Mouse (Mus musculus) forebrain, embryonic 15.5 days (tissue): ENCODE results near the gene Ildr1. TPM values are rescaled to one million over a fixed set of nuclear protein-coding genes. Genes with fewer than 3 reads are reported as not detected.

Source experiments
- ATAC-seq: fragments of 200-750 bp; cut with Nextera tagmentation; replicated peaks from 2 replicates; pipeline ENCODE4 v1.8.0; 2017; ENCODE audit warnings: mild to moderate bottlenecking, moderate TSS enrichment, moderate library complexity
- H3K27ac ChIP-seq: fragments of 300-500 bp; sonication (generic); replicated peaks from 2 replicates; pipeline ENCODE4 v1.5.1; 2015; ENCODE audit warnings: mild to moderate bottlenecking, inconsistent platforms
- H3K27me3 ChIP-seq: fragments of 300-500 bp; sonication (generic); 2 replicates; pipeline ENCODE4 v1.6.1; 2015; ENCODE audit warnings: inconsistent platforms
- H3K36me3 ChIP-seq: fragments of 300-500 bp; sonication (generic); 2 replicates; pipeline ENCODE4 v1.6.1; 2015; ENCODE audit warnings: mild to moderate bottlenecking, inconsistent platforms
- H3K4me1 ChIP-seq: fragments of 300-500 bp; sonication (generic); 2 replicates; pipeline ENCODE4 v1.6.1; 2015; ENCODE audit warnings: inconsistent platforms
- H3K4me2 ChIP-seq: fragments of 300-500 bp; sonication (generic); replicated peaks from 2 replicates; pipeline ENCODE4 v1.6.1; 2015; ENCODE audit warnings: mild to moderate bottlenecking, inconsistent platforms
- H3K4me3 ChIP-seq: fragments of 300-500 bp; sonication (generic); 2 replicates; pipeline ENCODE4 v1.5.1; 2015; ENCODE audit warnings: mild to moderate bottlenecking, inconsistent platforms
- H3K9ac ChIP-seq: fragments of 300-500 bp; sonication (generic); replicated peaks from 2 replicates; pipeline ENCODE4 v1.6.1; 2015; ENCODE audit warnings: mild to moderate bottlenecking, inconsistent platforms
- H3K9me3 ChIP-seq: fragments of 300-500 bp; sonication (generic); 2 replicates; pipeline ENCODE4 v1.6.1; 2016; ENCODE audit warnings: inconsistent platforms
- WGBS: fragments of 180-500 bp; shearing (Covaris S2); methylation state at CpG from one replicate; pipeline ENCODE4 v1.1.7; 2015; ENCODE audit warnings: mixed read lengths; 5-methylcytosine and 5-hydroxymethylcytosine counted together
- polyA plus RNA-seq: library from polyadenylated mRNA; unstranded; fragments of >200 nt; fragmentation: Nextera tagmentation; extraction: Ambion mirVana; gene quantifications from 2 replicates; pipeline ENCODE4 v1.2.1, GENCODE M21; 2015

The Ildr1 gene
- polyA plus RNA-seq, 1 experiment from 2014 or later: 0.17 TPM

DNA sequence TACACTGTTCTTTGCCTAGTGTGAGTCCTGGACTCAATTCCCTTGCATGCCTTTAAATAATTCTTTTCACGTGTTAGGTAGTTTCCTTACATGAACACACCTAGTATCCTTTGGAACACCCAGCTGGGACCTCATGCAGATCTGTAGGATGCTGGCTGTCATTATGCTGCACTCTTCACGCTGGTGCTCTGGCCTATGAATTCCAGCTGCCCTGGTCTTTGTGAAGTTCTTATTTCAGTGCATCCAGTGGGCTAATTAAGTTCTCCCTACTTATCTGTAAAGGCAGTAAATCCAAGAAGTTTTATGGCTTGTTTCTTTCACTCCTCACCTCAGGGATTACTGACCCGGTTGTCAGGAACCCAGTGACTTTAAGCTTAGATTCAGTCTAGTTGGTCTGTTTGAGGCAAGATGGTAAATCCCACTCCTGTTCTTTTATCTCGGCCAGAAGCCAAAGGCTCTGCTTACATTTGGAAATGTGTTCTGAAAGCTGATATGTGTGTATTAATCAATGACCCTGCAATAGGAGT, 45.7 kb downstream of the Ildr1 start:
- H3K4me2 ChIP-seq: no peak overlapping the region
- H3K27ac ChIP-seq: no peak overlapping the region
- no peak overlapping the region for H3K9ac ChIP-seq
- no peaks in the 10 kb centered on the region for H3K4me1 ChIP-seq
- no peaks in the 10 kb centered on the region for H3K9me3 ChIP-seq
- no peaks in the 10 kb centered on the region for H3K27me3 ChIP-seq
- H3K36me3 ChIP-seq: no peaks in the 10 kb centered on the region
- no peak for ATAC-seq
- no peak overlapping the region for H3K4me3 ChIP-seq
- WGBS: 34% methylated on average over 4 of the region's 4 CpGs

DNA sequence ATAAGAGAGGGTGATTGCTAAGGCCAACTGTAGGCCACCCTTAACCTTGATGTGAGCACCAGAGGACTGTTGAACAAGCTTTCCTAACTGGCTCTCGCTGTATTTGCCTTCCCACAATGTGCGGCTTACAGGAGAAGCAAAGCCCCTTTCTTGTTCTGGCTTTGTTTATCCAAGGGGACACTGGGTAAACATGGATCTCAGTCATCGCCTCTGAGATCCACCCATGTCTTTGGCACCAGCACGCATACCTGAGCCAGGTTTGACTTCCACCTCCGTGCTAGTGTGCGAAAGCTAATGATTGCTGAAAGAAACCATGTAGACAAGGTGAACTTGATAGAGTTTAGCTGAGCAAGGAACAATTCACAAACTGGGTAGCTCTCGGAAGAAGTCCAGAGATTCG, 49.8 kb downstream of the Ildr1 start:
- Histone ChIP-seq H3K27ac (no peak overlapping the region), H3K27me3 (no peaks in the 10 kb centered on the region), H3K9ac (no peak overlapping the region), H3K4me2 (no peak overlapping the region), H3K4me1 (no peaks in the 10 kb centered on the region), H3K9me3 (no peaks in the 10 kb centered on the region), H3K36me3 (no peaks in the 10 kb centered on the region), H3K4me3 (no peak overlapping the region)
- WGBS: 95% methylated on average over 8 of the region's 8 CpGs
- no peak for ATAC-seq

DNA sequence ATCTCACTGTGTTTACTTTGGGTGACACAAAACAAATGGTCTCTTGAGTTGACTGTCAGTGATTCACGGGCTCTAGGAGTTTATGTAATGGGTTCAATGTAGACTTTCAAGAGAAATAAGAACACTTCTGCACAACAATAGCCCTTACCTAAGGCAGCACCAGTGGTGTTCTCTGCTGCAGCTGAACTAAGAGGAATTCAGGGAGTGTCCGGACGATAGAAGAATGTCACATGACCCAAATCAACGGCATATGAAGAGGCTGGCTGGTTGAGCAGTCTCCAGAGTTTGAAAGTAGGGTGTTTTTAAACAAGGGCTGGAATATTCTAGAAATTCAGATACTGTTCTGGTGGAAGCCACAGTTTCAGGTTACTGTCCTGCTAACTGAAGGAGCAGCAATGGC, 53.3 kb downstream of the Ildr1 start:
- Histone ChIP-seq H3K4me2 (no peak overlapping the region), H3K36me3 (no peaks in the 10 kb centered on the region), H3K27ac (no peak overlapping the region), H3K27me3 (no peaks in the 10 kb centered on the region), H3K9ac (no peak overlapping the region), H3K9me3 (no peaks in the 10 kb centered on the region), H3K4me3 (no peak overlapping the region), H3K4me1 (no peaks in the 10 kb centered on the region)
- ATAC-seq: no peak
- WGBS: 90% methylated on average over 4 of the region's 4 CpGs

DNA sequence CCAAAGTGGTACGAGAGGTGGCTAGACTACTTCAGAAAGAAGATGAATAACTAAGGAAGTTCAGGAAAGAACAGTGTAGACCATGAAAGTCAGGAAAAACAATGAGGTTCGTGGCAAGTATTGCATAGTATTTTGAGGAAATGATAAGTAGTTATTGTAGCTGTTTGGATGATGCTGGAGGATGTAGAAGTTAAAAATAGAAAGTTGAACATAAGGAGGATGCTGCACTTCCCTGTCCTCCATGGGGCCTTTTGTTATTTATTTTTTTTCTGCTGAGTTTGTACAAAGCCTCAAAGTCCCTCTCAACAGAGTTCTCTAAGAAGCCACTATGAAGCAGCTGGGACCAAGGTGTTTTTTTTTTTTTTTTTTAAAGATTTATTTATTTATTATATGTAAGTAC, 54.0 kb downstream of the Ildr1 start:
- H3K9me3 ChIP-seq: no peaks in the 10 kb centered on the region
- H3K4me2 ChIP-seq: no peak overlapping the region
- H3K4me1 ChIP-seq: no peaks in the 10 kb centered on the region
- H3K27ac ChIP-seq: no peak overlapping the region
- no peak overlapping the region for H3K4me3 ChIP-seq
- H3K9ac ChIP-seq: no peak overlapping the region
- 75% methylated on average over 2 of the region's 2 CpGs for WGBS
- no peaks in the 10 kb centered on the region for H3K27me3 ChIP-seq
- H3K36me3 ChIP-seq: no peaks in the 10 kb centered on the region
- no peak for ATAC-seq

DNA sequence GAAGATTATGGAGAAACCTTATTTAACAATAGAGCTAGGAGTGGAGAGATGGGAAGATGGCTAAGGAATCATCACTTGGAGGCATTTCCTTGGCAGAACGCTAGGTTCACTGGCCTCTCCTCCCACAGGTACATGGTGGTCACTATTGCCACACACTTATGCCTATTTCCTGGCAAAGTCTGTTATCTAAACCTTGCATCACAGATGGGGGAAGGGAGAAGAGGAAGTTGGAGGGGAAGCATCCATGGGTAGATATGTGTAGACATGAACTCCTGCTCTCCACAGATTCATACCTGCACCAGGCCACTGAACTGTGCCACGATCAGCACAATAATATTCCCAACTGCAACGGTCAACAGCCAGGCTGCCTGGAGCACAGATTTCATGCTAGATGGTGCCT, 58.2 kb downstream of the Ildr1 start:
- H3K27ac ChIP-seq: no peak overlapping the region
- no peaks in the 10 kb centered on the region for H3K36me3 ChIP-seq
- H3K4me3 ChIP-seq: no peak overlapping the region
- no peak for ATAC-seq
- no peaks in the 10 kb centered on the region for H3K27me3 ChIP-seq
- no peaks in the 10 kb centered on the region for H3K9me3 ChIP-seq
- WGBS: 93% methylated on average over 3 of the region's 3 CpGs
- no peak overlapping the region for H3K9ac ChIP-seq
- no peaks in the 10 kb centered on the region for H3K4me1 ChIP-seq
- no peak overlapping the region for H3K4me2 ChIP-seq

DNA sequence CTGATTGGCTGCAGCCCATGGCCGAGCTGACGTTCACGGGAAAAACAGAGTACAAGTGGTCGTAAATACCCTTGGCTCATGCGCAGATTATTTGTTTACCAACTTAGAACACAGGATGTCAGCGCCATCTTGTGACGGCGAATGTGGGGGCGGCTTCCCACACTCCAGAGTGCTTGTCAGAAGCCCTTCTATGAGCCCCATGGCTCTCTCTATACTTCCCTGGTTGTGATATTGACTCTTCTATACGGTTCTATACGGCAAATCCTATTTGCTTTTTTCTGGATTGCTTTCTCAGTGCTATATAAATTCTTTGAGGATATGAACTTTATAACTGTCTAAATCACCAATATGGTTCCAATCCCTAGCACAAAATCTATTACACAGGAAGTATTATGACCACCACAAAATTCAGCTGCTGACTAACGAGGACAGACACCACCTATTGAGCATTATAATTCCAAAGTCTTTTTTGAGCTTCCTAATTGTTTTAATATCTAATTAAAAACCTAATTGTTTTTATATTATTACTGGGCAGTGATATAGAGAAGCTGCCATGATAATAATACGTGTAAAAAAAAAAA, 76.5 kb downstream of the Ildr1 start:
- ATAC-seq: peak; percentile 57; the same call in 1 of the 2 replicates
- Histone ChIP-seq H3K4me2 (no peak overlapping the region), H3K9ac (no peak overlapping the region), H3K27me3 (no peaks in the 10 kb centered on the region), H3K27ac (peak overlapping the region; percentile 65), H3K4me1 (no peaks in the 10 kb centered on the region), H3K9me3 (no peaks in the 10 kb centered on the region), H3K4me3 (no peak overlapping the region), H3K36me3 (no peaks in the 10 kb centered on the region)
- WGBS: 72% methylated on average over 8 of the region's 13 CpGs

DNA sequence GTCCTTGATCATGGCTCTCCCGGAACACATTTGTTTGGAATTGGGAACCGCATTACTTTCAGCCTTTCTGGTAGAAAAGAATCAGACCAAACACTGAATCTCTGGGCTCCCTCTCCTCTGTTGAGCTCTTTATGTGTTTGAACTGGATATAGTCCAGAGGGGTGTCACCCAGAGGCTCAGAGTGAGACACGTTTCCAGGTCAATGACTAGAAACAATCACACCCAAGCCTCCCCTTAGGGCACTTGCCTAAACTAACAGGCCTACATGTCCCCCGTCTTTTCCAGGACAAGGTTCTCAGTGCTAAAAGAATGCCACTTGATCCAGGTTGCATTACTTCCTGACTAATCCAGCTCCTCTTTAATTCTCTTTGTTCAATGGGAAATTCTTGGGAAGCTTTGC, 77.1 kb downstream of the Ildr1 start:
- H3K36me3 ChIP-seq: no peaks in the 10 kb centered on the region
- H3K4me3 ChIP-seq: no peak overlapping the region

DNA sequence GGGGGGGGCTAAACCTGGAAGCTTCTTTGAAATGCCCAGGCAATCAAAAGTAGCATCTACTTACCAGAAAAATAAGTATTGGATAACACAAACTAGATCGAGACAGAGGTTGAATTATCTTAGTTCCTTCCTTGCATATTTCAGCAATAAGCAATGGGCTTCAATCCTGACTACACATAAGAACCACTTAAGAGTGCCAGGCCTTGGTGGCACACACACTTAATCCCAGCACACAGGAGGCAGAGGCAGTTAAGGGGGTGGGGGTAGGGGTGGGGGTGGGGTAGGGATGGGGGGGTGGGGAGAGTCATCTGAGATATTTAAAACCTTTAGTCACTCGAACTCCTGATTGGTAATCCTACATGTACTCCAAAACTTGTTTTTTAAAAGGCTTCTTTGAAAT, 77.5 kb downstream of the Ildr1 start:
- ATAC-seq: peak; percentile 65
- no peak overlapping the region for H3K4me2 ChIP-seq
- WGBS: 37% methylated on average over 2 of the region's 2 CpGs

More for the DNA sequence above, 77.1 kb downstream of the Ildr1 start:
- ATAC-seq: peak; percentile 91
- Histone ChIP-seq H3K27me3 (no peaks in the 10 kb centered on the region), H3K27ac (peak overlapping the region; percentile 65), H3K4me2 (no peak overlapping the region), H3K9me3 (no peaks in the 10 kb centered on the region), H3K4me1 (no peaks in the 10 kb centered on the region), H3K9ac (no peak overlapping the region)
- 15% methylated on average over 4 of the region's 4 CpGs for WGBS

DNA sequence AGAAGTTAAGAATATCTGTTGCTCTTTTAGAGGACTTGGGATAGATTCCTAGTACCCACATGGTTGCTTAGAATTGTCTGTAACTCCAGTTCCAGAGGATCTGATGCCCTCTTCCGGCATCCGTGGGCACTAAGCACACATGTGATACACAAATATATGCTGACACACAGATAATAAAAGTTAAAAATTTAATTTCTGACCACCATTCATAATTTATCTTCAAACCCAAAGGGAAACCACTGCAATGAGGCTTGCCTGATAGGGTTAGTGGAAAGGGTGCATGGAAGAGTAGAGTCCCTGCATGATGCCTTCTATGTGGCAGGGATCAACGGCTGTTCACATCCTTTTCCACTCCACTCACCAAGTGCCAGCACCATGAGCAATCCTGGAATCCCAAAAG, 77.9 kb downstream of the Ildr1 start:
- H3K9ac ChIP-seq: no peak overlapping the region
- H3K36me3 ChIP-seq: no peaks in the 10 kb centered on the region
- H3K27ac ChIP-seq: peak overlapping the region; percentile 65; the same call in 1 of the 2 replicates
- no peak overlapping the region for H3K4me3 ChIP-seq
- H3K4me2 ChIP-seq: no peak overlapping the region
- H3K4me1 ChIP-seq: no peaks in the 10 kb centered on the region
- H3K9me3 ChIP-seq: no peaks in the 10 kb centered on the region
- ATAC-seq: no peak
- H3K27me3 ChIP-seq: no peaks in the 10 kb centered on the region
- WGBS: 96% methylated on average over 3 of the region's 3 CpGs

More for the DNA sequence above, 77.5 kb downstream of the Ildr1 start:
- Histone ChIP-seq H3K4me1 (no peaks in the 10 kb centered on the region), H3K9ac (no peak overlapping the region), H3K9me3 (no peaks in the 10 kb centered on the region), H3K27ac (peak overlapping the region; percentile 65), H3K4me3 (no peak overlapping the region), H3K36me3 (no peaks in the 10 kb centered on the region), H3K27me3 (no peaks in the 10 kb centered on the region)

DNA sequence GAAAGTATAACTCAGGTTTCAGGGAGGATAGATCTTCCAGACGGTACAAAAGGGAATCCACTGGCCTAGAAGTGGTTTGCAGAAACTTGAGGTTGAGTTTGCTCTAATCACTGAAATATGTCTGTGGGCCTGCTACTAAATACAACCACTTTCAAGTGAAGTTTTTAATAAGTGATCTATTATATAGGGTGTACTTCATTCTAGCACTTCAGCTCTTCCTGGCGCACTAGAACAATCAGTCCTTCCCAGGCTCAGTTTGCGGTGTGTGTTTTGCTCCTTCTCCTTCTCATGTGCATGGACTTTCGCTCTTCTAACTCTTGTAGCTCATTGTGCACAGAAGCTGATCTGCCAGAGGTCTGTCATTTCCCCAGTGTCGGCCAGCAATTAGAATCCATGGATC, 79.2 kb downstream of the Ildr1 start:
- WGBS: 88% methylated on average over 5 of the region's 5 CpGs

DNA sequence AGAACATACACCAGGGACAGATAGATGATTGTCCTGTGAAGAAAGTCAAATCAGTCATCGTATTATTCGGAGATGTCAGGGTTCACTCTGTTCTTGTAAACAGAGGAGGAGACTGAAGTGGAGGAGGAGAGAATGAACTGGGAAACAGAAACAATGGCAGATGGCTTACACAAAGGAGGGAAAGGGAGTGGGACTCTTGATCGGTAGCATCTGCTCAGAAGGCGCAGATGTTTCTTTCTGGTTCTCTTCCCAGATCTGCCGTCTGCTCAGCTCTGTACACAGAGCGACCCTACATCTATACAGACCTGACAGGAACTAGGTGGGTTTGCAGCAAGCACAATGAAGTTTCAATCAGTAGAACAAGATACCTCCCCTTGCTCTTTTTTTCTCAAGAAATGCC, 81.9 kb downstream of the Ildr1 start:
- Histone ChIP-seq H3K4me2 (no peak overlapping the region), H3K27ac (peak overlapping the region; percentile 20; the same call in 1 of the 2 replicates), H3K9me3 (no peaks in the 10 kb centered on the region), H3K9ac (no peak overlapping the region), H3K36me3 (no peaks in the 10 kb centered on the region), H3K4me3 (no peak overlapping the region), H3K4me1 (no peaks in the 10 kb centered on the region), H3K27me3 (no peaks in the 10 kb centered on the region)
- 63% methylated on average over 6 of the region's 6 CpGs for WGBS
- peak; percentile 92 for ATAC-seq

More for the DNA sequence above, 79.2 kb downstream of the Ildr1 start:
- H3K9ac ChIP-seq: no peak overlapping the region
- no peak for ATAC-seq
- no peaks in the 10 kb centered on the region for H3K4me1 ChIP-seq
- no peak overlapping the region for H3K4me3 ChIP-seq
- H3K36me3 ChIP-seq: no peaks in the 10 kb centered on the region
- no peaks in the 10 kb centered on the region for H3K27me3 ChIP-seq
- H3K27ac ChIP-seq: no peak overlapping the region
- no peak overlapping the region for H3K4me2 ChIP-seq
- H3K9me3 ChIP-seq: no peaks in the 10 kb centered on the region
